Mouse (Mus musculus) CD8-positive naive resting alpha-beta T cell, adult 57 days (primary cell): ENCODE results near the gene Lrrc40. TPM values are rescaled to one million over a fixed set of nuclear protein-coding genes. Genes with fewer than 3 reads are reported as not detected.

Experiments
- total RNA-seq: library from RNA; stranded (reverse); gene quantifications from one replicate; pipeline ENCODE4 v1.2.4, GENCODE M21; 2023

Lrrc40 gene
- 17.6 TPM for total RNA-seq

GRCm38 (mm10) chr3:158036329-158036988 is at the start of gene Lrrc40, which contains the start of gene Srsf11:
TSS of gene Lrrc40 (plus strand) at chr3:158036662.
TSS of gene Srsf11 (minus strand) at chr3:158036639.

Other genes with a start within 250 kb of the Lrrc40 start
- gene Cth, start 111.6 kb upstream of the Lrrc40 start, total RNA-seq, result not detected
- gene Ankrd13c, start 89.4 kb upstream of the Lrrc40 start, total RNA-seq, result 73.0 TPM
- 403 TPM for gene Srsf11, start within 50 bp of the Lrrc40 start, total RNA-seq